Mouse (Mus musculus): Measurements from ENCODE around the gene Crhr1.

The Crhr1 gene

DNA sequence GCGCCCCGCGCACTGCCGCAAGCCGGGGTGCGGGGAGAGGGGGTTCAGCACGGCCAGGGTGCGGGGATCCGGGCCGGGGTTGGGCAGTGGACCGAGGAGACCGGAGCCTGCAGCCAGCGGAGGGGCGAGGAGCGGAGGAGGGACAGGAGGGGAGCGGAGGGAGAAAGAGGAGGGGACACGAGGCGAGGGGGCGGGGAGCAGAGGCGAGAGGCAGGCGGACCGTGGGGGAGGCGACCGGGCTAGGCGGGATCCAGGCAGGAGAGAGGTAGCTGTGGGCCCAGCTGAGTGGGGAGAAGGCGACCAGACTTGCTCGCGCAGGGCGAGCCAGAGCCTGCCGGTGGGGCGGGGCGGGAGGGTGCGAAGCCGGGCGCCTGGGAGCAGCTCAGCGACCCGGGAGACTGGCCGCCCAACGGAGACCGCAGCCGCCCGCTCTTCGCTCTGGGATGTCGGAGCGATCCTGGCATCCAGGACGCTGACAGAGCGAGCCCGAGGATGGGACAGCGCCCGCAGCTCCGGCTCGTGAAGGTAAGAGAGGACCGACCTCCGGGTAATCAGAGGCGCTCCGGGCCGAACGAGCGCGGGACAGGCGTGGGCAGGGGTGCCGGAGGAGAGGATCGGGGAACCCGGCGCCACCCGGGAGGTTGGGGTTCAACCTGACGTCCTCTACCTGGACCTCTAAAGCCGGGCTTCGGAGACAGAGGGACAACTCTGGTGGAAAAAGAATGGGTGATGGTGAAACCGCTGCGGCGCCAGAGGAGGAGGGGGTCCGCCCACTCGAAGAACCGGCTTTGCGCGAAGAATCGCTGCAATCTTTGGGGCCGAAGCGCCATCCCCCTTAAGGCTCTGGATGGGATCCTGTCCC, at the start of gene Crhr1:
Crhr1 (plus strand) TSS at position 276 of the 862 bp plus-strand sequence.
- DNase-seq (ENCODE audit: low spot score in 2 of 2), result peak in 1 of 2 experiments; percentile 10

DNA sequence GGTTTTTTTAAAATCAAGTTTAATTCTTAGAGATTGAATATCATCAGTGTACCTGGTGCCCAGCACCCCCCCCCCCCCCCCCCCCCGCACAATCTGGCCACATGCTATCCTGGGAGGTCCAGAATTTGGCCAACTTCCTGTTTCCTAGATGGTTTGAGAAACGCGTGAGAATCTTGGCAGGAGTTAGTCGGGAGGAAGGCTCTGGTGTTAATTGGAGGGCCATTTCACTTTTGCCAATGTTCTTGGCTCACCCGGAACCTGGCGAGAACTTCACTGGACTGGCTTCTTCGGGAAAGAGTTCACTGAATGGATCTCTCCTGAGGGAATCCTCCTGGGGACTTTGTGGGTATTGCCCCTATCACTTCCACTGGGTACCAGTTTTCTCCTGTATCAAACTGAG, 49.4 kb upstream of the Crhr1 start:
- no peak for DNase-seq (ENCODE audit: low spot score in 2 of 2)

DNA sequence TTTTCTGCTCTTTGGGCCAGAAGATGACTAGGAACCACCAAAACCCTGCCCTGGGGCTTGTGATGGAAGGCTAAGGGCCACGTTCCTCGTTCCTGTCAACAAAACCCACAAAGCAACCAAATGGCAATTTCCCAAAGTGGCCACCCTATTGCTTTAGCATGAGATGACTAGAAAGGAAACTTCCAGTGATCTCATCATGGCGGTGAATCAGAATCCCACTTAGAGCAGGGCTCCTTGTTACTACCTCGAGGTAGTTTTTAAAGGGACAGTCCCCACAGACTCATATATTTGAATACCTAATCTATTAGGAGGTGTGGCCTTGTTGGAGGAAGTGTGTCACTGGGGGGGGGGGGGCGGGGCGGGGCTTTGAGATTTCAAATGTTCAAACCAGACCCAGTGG, 48.9 kb upstream of the Crhr1 start:
- DNase-seq (ENCODE audit: low spot score in 2 of 2), result no peak

DNA sequence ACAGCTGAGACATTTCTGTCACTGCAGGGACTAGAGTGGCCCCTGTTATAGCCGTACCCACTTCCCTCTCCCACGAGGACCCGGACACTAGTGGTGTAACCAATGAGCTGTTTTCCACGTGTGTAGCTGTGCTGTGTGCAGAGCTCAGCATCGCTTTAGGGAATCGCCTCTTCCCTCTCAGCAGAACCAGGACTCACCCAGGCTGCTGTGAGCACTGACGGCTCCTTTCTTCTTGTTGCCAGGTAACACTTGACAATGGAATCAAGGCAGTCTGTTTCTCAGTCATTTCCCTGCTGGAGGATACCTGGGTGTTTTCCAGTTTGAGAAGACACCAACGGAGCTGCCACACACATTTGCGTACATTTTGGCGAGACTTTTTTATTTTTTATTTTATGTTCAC, 44.1 kb upstream of the Crhr1 start:
- no peak for DNase-seq (ENCODE audit: low spot score in 2 of 2)

DNA sequence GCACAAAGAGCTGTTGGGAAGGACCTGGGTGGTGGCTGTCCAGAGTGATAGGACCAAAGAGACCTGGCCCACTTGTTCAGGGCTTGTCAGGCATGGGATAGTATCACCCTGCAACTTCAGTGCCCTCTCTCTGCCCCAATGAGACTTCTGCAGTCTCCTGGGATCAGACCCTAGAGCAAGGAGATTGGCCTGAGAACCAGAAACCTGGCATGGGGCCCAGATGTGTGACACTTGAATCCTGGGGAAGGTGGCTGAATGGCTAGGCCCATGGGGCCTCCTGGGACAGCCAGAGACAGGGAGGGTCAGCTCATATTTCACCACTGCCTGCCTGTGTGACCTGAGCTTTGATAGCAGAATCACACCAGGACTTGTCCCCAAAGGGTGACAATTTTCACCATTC, 41.9 kb upstream of the Crhr1 start:
- DNase-seq (ENCODE audit: low spot score in 2 of 2), result no peak

DNA sequence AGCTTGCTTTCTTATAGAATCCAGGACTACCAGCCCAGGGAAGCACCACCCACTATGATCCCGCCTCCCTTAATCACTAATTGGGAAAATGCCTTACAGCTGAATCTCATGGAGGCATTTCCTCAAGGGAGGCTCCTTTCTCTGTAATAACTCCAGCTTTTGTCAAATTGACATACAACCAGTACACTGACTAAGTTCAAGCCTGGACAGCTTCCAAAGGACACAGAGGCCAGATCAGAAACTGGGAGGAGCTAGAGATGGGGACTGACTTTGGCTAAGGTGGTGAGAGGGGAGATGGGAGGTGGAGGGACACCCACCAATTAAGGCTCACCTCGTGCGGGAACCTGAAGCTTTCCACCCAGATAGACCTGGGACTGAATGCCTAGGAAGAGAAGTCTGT, 37.5 kb upstream of the Crhr1 start:
- no peak for DNase-seq (ENCODE audit: low spot score in 2 of 2)

DNA sequence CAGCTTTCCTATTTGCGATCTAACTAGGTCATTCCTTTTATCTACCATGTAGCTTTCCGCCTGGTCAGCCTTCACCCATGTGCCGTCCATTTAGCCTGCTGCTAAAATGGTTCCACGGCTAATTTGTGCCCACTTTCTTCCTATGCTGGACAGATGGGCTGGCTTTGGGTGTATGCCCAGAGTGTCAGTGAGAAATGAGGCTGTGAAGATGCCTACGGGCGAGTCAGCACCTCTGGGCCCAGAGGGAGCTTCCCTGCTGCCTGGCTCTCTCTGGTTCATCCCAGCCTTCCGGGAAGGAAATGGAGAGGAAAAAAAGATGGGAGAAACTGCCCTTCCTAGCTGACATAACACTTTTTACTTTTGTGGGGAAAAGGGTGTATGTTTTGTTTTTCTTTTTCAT, 36.1 kb upstream of the Crhr1 start:
- DNase-seq (ENCODE audit: low spot score in 2 of 2), result no peak

DNA sequence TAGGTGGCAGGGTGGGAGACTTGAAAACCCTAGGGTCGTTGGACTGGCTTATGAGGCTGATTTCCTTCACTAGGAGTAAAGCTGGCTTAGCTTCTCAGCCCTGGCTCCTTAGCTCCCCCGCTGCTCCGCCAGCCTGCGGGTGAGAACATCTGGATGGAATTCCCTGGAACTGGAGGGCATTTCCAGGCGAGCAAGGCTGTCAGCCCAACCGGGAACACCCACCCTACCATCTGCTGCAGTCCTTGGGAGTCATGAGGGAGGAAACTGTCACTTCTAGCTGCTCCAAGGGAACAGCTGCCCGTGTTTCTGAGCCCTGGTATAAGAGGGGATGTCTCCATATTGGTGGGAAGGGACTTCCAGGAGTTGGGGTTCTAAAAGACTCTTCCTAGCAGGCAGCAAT, 33.1 kb upstream of the Crhr1 start:
- DNase-seq (ENCODE audit: low spot score in 2 of 2), result peak in 1 of 2 experiments; percentile 50

DNA sequence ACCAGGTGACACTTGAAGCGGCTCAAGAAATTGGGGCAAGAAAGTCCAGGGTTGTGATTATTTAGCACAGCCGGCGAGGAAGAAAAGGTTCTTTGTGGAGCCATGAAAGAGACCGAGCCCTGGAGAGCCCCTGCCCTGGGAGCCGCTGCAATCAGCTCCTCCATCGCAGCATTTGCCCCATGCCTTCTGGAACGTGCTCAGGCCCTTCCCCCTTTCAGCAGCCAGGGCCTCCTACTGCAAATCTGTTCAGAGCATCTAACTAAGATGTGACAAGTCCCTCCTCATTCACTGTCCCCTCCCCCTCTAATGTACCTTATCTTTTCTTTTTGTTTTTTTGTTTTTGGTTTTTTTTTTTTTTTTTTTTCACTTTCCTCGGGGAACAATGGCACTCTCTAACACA, 30.0 kb upstream of the Crhr1 start:
- no peak for DNase-seq (ENCODE audit: low spot score in 2 of 2)

DNA sequence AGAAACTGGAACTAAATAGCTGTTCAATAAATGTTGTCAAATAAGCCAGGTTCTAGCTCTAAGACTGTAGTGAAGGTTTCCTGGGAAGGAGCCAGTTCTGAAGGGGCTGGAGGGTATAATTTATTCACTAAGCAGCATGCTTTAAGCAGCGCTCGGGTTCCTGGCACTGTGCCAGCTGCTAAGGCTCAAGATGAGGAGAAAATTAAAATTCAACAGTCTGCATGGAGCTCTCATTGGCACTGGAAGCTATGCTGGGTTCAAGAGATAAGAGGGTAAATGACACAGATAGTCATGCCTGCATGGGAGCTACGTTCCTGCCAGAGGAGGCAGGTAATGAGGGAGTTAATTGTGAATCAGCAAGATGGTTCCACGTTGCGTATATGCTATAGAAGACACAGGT, 26.3 kb upstream of the Crhr1 start:
- DNase-seq (ENCODE audit: low spot score in 2 of 2), result peak; percentile 23 to 51

DNA sequence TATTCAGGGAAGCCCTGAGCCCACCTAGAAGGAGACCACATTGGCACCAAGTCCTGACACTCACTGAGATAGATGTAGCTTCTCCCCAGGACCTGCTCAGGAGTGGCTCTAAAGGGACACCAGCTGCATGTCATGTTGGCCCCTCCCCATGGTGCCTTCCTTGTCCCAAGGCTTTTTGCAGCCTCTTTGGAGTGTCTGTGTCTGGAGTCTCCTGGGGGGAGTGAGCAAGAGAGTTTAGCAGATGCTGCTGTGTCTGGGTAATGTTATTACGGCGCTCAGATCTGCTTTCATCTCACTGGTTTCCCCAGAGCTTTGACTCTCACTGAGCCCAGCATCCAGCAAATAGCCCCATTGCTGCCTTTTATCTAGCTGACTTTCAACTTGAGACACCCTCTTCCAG, 25.7 kb upstream of the Crhr1 start:
- no peak for DNase-seq (ENCODE audit: low spot score in 2 of 2)

DNA sequence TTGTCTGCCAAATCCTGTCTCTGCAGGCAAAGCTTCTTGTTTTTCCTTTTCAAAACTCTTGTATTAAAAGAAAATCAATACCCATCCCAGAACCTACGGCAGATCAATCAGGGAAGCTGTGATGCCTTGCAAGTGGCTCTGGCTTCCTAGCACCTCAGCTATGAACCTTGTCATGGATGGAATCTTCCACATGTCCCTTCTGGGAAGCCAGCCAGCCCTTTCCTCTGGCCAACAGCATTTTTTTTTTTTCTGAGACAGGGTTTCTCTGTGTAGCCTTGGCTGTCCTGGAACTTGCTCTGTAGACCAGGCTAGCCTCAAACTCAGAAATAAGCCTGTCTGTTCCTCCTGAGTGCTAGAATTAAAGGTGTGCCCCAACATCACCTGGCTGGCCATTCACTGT, 22.3 kb upstream of the Crhr1 start:
- DNase-seq (ENCODE audit: low spot score in 2 of 2), result no peak

DNA sequence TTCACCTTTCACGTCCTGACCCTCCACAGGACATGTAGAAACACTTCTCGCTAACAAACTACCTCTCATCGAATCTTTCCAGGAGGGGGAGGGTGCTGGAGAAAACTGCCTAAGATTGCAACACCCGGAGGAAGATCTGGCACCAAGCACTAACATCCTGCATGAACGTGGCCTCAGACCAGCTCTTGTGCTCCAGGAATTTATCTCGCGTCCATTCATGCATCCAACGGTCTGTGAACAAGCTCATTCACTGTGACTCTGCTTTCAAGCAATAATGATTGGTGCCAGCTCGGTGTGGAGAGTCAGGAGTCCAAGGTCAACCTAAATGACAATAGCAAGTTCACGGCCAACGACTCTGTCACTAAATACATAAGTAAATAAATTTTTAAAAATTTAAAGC, 20.8 kb upstream of the Crhr1 start:
- no peak for DNase-seq (ENCODE audit: low spot score in 2 of 2)

DNA sequence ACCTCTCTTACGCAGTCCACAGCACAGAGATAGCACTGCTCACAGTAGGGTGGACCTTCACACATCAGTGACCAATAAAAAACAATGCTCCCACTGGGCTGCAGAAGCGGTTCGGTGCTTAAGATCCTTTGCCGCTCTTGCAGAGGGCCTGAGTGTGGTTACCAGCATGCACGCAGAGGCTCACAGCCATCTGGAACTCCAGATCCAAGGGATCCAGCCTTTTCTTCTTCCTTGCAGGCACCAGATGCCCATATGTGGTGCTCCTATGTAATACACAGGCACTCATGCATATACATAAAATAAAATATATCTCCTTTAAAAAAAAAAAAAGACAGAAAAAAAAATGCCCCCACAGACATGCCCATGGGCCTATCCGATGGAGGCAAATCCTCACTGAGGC, 19.0 kb upstream of the Crhr1 start:
- DNase-seq (ENCODE audit: low spot score in 2 of 2), result no peak

DNA sequence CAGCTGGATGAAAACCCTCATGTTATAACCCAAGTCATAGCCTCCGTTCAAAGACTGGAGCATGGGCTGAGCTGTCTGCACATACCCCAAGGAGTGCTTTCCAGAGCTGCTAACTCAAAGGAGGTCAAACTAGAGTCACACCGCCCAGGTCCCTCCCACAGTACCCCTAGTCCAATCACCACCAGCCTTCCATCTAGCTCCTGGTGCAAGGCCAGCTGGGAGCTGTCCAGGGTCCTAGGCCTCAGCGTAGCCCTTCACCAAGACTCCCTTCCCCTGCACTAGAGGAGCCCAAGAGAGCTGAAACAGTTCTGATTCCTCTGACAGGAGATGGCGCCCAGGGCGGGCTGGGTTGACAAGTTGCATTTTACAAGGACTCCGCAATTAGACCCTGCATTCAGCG, 18.0 kb upstream of the Crhr1 start:
- peak; percentile 31 to 39 for DNase-seq (ENCODE audit: low spot score in 2 of 2)

DNA sequence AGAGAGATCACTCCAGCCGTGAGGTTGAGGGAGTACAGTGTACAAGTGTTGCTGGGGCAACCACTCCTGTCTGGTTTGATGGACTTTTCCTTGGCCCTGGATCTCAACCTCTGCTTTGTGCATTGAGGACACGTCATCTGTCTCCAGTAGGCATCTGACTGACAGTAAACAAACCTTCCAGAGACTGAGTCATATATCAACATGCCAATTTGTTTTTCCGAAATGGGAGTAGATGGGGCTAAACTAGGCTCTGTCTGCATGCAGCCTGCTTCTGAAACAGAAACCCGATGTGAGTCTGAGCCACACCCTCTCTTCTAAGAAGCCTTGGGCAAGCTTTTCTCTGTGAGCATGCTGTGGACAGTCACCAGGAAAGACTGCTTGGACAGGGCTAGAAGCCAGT, 14.3 kb upstream of the Crhr1 start:
- no peak for DNase-seq (ENCODE audit: low spot score in 2 of 2)

DNA sequence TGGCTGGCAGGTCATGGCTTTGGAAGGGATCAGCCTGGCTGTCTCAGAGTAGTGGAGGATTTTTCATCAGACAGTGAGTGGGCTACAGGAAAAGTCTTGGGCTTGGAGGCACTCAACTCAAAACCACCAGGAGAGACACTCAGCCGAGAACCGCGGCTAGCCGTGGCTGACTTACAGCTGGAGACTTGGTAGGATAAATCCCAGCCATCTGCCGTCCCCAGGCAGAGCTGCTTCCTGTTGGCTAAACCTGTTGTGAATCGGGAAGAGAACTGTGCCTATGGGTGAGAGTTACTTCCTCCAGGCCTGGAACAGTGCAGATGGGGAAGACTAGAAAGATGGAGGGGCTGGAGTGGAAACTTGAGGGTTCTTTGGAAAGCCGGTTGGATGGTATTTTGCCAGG, 9.7 kb upstream of the Crhr1 start:
- DNase-seq (ENCODE audit: low spot score in 2 of 2), result no peak

DNA sequence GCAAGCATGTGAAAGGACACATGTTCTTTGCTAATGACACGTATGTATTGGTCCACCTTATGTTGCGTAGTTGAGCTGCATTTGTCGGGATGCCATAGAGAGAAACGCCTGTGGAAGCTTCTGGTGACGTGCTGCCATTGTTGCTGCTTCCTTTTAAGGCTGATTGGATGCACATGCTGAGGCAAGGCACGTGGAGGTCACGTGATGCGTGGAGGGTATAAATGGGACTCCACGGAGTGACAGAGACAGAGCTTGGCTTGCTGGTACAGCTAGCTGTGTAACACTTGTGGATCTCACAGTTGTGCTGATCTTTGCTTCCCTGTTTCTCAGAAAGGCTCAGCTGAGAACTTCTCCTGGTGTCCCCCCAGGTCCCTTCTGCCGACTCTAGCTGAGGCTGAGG, 9.2 kb upstream of the Crhr1 start:
- no peak for DNase-seq (ENCODE audit: low spot score in 2 of 2)

DNA sequence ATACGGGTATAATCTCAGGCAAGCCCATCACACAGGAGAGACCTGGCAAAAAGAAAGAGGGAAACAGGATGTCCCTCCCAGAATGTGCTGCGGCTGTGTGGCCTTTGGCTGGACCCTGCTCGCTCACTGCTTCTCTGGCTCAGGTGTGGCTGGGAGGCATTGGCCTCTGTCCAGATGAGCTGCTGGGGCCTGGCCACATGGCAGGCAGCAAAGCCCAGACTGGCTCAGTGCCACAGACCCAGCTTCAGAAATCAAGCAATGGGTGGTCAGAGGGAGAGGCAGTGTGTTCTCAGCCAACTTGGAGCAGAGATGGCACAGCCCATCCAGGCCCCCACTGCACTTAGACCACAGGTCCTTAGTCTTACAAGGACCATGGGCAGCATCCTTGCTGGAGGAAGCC, 8.1 kb upstream of the Crhr1 start:
- no peak for DNase-seq (ENCODE audit: low spot score in 2 of 2)

DNA sequence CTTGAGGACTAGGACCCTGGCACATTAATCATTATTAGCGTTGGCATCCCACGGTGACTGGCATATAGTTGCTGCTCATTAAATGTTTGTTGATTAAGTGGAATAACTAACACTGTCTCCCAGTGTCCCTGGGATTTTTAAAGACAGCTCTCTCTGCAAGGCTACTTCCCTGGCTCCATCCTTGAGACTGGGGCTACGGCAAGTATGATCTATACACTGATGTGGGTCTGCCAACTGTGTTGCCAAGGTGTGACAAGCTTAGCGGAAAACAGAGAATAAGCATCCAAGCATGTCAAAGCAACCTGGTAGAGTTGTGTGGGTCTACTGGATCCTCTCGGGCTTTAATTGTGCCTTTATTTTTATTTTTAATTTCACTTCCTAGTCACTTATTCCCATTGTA, 3.2 kb upstream of the Crhr1 start:
- no peak for DNase-seq (ENCODE audit: low spot score in 2 of 2)

DNA sequence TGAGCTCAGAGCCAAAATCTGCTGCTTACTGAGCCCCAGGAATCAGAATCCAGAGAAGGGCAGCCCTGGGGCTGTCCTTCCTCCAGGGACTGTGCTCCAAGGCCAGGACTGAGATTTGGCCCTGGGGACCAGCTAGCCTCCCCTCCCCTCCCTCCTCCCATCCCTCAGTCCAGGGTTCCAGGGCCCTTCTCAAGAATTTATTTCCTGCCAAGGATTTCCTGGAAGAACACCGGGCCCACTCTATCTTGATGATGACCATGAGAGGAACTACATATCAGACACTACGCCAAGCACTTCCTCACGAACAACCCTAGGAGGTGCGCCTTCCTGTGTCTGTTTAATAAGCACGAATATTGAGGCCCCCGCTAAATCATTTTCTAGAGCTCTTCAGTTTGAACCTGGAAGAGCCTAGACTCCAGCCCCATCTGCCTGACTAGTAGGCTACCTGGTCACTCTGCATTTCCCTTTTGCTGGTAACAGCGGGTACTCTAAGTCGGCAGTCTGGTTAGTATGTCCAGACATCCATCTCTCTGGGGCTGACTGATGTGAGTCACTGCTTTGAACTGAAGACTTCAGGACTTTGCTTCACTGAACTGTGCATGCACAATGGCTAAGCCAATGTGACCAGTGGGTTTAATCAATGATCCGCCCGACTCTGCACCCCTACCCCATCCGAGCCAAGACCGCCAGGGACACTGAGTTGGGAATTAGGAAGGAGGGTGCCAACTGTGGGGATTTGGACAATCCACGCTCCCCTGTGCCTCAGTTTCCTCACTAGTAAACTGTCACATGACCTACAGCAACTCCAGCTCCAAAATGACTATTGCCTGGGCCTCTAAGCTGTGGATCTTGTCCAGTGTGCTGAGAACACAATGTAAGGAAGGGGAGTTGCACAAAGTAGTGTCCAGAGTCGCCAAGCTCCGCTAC, 1.7 kb upstream of the Crhr1 start:
- no peak for DNase-seq (ENCODE audit: low spot score in 2 of 2)

DNA sequence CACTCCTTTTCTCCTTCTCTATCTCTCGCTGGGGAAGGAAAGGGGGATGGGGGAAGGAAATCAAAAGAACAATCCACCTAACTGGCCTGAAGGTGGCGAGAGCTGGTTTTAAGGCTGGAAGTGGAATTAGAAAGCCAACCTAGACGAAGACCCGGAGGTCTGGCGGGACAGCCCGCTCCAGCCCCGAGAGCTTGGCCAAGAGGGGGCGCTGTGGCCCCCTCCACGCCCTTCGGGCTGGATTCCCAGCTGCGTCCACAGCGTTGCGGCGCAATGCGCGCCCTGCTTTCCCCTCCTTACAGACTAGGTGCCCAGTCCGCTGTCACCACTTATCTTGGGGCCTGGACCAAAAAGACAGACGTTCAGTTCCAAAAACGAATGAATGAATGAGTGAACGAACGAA, 899 bp upstream of the Crhr1 start:
- peak; percentile 15 to 43 for DNase-seq (ENCODE audit: low spot score in 2 of 2)

DNA sequence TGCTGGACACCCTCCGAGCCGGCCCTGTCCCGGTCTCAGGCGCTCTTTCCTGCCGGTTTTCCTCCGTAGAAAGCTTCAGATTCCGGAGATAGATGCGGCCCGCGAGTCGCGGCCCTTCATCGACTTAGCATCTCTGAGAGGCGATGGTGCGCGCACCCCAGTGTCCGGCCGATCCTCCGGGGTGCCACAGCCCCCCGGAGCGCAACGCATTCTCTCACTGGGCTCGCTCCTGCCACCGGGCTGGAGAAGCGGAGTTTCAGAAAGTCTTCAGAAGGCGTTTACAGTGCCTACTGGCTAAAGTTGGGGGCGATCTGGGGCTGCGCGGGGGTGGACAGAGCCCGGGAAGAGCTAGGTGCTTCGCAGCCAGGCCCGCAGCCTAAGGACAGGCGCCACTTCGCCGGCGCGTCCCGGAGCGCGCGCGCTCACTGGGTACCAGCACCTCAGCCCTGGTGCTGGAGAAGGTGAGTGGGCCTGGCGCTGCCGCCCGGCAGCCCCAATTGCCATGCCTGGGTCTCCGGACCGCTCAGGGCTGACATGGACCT, 858 bp downstream of the Crhr1 start:
- DNase-seq (ENCODE audit: low spot score in 2 of 2), result peak; percentile 10 to 15

Measured in frontal cortex, postnatal 25 days (tissue).